Mouse (Mus musculus) limb, embryonic 15.5 days (tissue): ENCODE data around the gene Kel. TPM values are rescaled to one million over a fixed set of nuclear protein-coding genes. Genes with fewer than 3 reads are reported as not detected.

Source experiments
- ATAC-seq: fragments of 200-750 bp; cut with Nextera tagmentation; 2 replicates; pipeline ENCODE4 v1.8.0; 2017; ENCODE audit warnings: low read depth, moderate TSS enrichment; ENCODE audit not compliant: insufficient number of reproducible peaks, low FRiP score, low TSS enrichment
- H3K27ac ChIP-seq: fragments of 300-500 bp; sonication (generic); 2 replicates; pipeline ENCODE4 v1.5.1; 2015; ENCODE audit warnings: moderate library complexity, mild to moderate bottlenecking, inconsistent platforms
- H3K27me3 ChIP-seq: fragments of 300-500 bp; sonication (generic); 2 replicates; pipeline ENCODE4 v1.6.1; 2015; ENCODE audit warnings: inconsistent platforms
- H3K36me3 ChIP-seq: fragments of 300-500 bp; sonication (generic); 2 replicates; pipeline ENCODE4 v1.6.1; 2015; ENCODE audit warnings: inconsistent platforms
- H3K4me1 ChIP-seq: fragments of 300-500 bp; sonication (generic); 2 replicates; pipeline ENCODE4 v1.6.1; 2015; ENCODE audit warnings: inconsistent platforms
- H3K4me2 ChIP-seq: fragments of 300-500 bp; sonication (generic); 2 replicates; pipeline ENCODE4 v1.6.1; 2015; ENCODE audit warnings: mild to moderate bottlenecking, inconsistent platforms
- H3K4me3 ChIP-seq: fragments of 300-500 bp; sonication (generic); 2 replicates; pipeline ENCODE4 v1.5.1; 2015; ENCODE audit warnings: mild to moderate bottlenecking, inconsistent platforms
- H3K9ac ChIP-seq: fragments of 300-500 bp; sonication (generic); 2 replicates; pipeline ENCODE4 v1.6.1; 2015; ENCODE audit warnings: inconsistent platforms
- H3K9me3 ChIP-seq: fragments of 300-500 bp; sonication (generic); 2 replicates; pipeline ENCODE4 v1.6.1; 2016; ENCODE audit warnings: inconsistent platforms
- whole genome bisulfite sequencing: fragments of 180-500 bp; shearing (Covaris S2); methylation state at CpG from one replicate; pipeline ENCODE4 v1.1.7; 2015; 5-methylcytosine and 5-hydroxymethylcytosine counted together
- polyA plus RNA-seq: library from polyadenylated mRNA; unstranded; fragments of >200 nt; fragmentation: Nextera tagmentation; extraction: Ambion mirVana; gene quantifications from 2 replicates; pipeline ENCODE4 v1.2.1, GENCODE M21; 2015

Kel gene
- polyA plus RNA-seq, 1 experiment from 2014 or later: 2.2 TPM

DNA sequence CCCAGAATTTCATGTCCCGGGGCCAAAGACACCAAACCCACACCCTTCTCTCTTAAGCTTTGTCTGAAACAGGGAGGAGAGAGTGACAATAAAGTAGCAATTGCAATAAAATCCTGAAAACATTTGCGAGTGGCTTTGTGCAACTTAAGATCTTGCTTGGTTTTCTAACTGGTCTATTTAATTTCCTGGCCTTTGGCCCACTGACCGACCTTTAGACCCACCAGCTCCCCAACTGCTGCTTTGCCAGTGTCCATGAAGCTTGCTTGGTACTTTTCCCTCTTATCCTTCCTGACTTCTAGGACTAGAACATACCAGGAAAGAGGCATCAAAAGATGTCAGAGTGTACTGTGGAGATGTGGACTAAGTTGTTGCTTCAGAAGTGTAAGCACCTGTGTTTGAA is 18.5 kb downstream of the Kel start:
- Histone ChIP-seq H3K36me3 (no peaks in the 10 kb centered on the region), H3K4me3 (no peak overlapping the region), H3K9ac (no peak overlapping the region), H3K4me2 (no peak overlapping the region), H3K27ac (no peak overlapping the region), H3K27me3 (no peaks in the 10 kb centered on the region), H3K4me1 (no peaks in the 10 kb centered on the region), H3K9me3 (no peaks in the 10 kb centered on the region)
- WGBS: 75% methylated on average over 3 of the region's 3 CpGs
- no peak for ATAC-seq

DNA sequence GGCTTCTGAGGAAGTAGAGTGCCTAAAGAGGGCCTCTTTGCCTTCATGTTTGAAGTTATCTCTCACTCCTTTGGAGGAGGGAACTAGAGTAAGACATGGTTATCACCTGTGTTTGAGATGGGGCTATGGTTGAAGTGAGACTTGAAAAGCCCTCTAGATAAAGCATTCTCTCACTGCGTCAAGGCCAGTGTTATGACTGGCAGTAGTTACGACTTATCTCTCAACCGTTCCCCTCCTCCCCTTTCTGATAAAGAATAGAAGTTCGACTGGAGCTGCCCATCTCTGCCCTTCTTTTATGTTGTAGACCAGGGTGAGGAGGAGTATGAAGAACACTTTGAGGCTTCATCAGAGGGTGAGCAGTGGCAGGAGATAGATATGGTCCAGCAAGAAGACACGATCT is 19.2 kb downstream of the Kel start:
- 85% methylated on average over 5 of the region's 5 CpGs for WGBS
- no peak for ATAC-seq
- Histone ChIP-seq H3K9ac (no peak overlapping the region), H3K36me3 (no peaks in the 10 kb centered on the region), H3K4me2 (no peak overlapping the region), H3K4me3 (no peak overlapping the region), H3K27me3 (no peaks in the 10 kb centered on the region), H3K9me3 (no peaks in the 10 kb centered on the region), H3K4me1 (no peaks in the 10 kb centered on the region), H3K27ac (no peak overlapping the region)

GRCm38 (mm10) chr6:41684131-41684530 is 20.0 kb downstream of the Kel start, which contains the start of gene Llcfc1:
Gene Llcfc1 (plus strand): TSS chr6:41684431.
- Histone ChIP-seq H3K9ac (no peak within 1 kb of the TSS), H3K9me3 (no peaks in the 10 kb centered on the region), H3K36me3 (no peaks in the 10 kb centered on the region), H3K4me2 (no peak within 1 kb of the TSS), H3K4me1 (no peaks in the 10 kb centered on the region), H3K27me3 (no peaks in the 10 kb centered on the region), H3K27ac (no peak within 1 kb of the TSS), H3K4me3 (no peak within 1 kb of the TSS)
- ATAC-seq: no peak
- WGBS: 94% methylated on average over 2 of the region's 2 CpGs

- no peaks in the 10 kb centered on the region for H3K9me3 ChIP-seq
- H3K4me2 ChIP-seq: no peak overlapping the region
- 65% methylated on average over 5 of the region's 5 CpGs for WGBS
- H3K27ac ChIP-seq: no peak overlapping the region
- H3K4me3 ChIP-seq: no peak overlapping the region
- no peak for ATAC-seq
- H3K4me1 ChIP-seq: no peaks in the 10 kb centered on the region
- H3K36me3 ChIP-seq: no peaks in the 10 kb centered on the region
- no peaks in the 10 kb centered on the region for H3K27me3 ChIP-seq
- no peak overlapping the region for H3K9ac ChIP-seq
These were observed 22.5 kb downstream of the Kel start for GRCm38 (mm10) chr6:41681656-41682055.

DNA sequence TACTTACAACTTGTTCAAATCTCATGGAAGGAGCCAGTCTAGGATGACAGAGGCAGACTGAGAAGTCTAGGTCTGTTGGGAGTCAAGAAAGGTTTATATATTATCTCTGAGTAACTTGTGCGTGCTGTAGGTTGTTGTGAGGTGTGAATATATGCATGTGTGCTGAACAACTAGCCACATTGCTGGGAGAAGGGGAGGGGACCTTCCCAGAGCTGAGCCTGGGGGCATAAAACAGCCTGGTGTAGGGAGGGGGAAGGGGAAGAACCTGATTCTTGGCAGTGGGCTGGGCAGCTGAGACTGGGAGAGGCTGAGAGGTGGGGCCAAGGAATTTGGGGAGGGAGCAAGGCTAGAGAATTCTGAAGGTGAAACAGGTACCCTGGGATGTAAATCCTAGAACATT is 23.5 kb downstream of the Kel start, which contains the start of gene Trpv5:
Trpv5 (minus strand) TSS at position 101 of the 400 bp plus-strand sequence.
- Histone ChIP-seq H3K27ac (no peak within 1 kb of the TSS), H3K9me3 (no peaks in the 10 kb centered on the region), H3K4me1 (no peaks in the 10 kb centered on the region), H3K9ac (no peak within 1 kb of the TSS), H3K27me3 (no peaks in the 10 kb centered on the region), H3K4me3 (no peak within 1 kb of the TSS), H3K36me3 (no peaks in the 10 kb centered on the region), H3K4me2 (no peak within 1 kb of the TSS)
- ATAC-seq: no peak
- 40% methylated on average over 1 of the region's 1 CpGs for WGBS

- no peaks in the 10 kb centered on the region for H3K27me3 ChIP-seq
- no peak for ATAC-seq
- no peaks in the 10 kb centered on the region for H3K36me3 ChIP-seq
- WGBS: 91% methylated on average over 2 of the region's 2 CpGs
- no peak overlapping the region for H3K9ac ChIP-seq
- H3K4me1 ChIP-seq: no peaks in the 10 kb centered on the region
- H3K9me3 ChIP-seq: no peaks in the 10 kb centered on the region
- H3K4me2 ChIP-seq: no peak overlapping the region
- H3K4me3 ChIP-seq: no peak overlapping the region
- no peak overlapping the region for H3K27ac ChIP-seq
These were observed 27.6 kb downstream of the Kel start for GRCm38 (mm10) chr6:41676530-41676929.

DNA sequence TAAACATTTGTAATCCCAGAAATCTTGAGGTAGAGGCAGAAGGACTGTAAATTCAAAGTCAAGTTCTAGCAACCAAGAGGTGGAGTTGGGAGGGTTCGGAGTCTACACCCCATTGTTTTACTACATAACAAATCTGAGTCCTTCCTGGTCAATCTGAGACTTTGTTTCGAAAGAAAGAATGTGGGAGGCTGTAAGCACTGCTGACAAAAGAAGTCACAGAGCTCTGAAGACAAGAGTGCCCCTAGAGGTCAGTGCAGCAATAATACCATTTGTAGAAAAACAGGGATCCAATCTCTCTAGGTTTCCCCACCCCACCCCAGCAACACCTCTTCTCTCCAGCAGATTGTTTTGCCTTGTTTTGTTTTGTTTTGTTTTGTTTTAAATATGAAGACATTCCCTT is 41.8 kb downstream of the Kel start:
- Histone ChIP-seq H3K4me3 (no peak overlapping the region), H3K27ac (no peak overlapping the region), H3K4me2 (no peak overlapping the region), H3K36me3 (no peaks in the 10 kb centered on the region), H3K4me1 (no peaks in the 10 kb centered on the region), H3K9ac (no peak overlapping the region), H3K9me3 (no peaks in the 10 kb centered on the region), H3K27me3 (no peaks in the 10 kb centered on the region)
- WGBS: 38% methylated on average over 2 of the region's 2 CpGs
- ATAC-seq: no peak

GRCm38 (mm10) chr6:41658487-41658886 is 45.7 kb downstream of the Kel start:
- H3K4me1 ChIP-seq: no peaks in the 10 kb centered on the region
- WGBS: 75% methylated on average over 1 of the region's 1 CpGs
- no peaks in the 10 kb centered on the region for H3K36me3 ChIP-seq

DNA sequence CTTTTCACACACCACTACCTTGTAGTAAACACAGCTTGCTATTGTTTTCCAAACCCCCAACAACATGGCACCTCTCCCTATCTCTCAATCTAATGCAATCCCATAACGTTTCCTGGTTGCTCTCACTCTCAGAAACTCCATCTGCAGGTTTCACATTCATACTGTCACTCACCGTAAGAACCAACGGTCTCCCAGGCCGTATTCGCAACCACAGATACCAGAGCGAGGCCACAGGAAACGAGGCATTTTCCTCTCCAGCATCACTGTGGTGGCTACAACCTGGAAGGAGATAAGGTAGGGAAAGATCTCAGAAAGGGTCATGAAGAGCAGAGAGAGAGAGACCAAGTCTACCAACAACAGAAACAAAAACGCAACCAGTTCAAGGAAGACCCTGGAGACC is 49.5 kb downstream of the Kel start:
- ATAC-seq: no peak
- Histone ChIP-seq H3K4me3 (no peak overlapping the region), H3K4me1 (no peaks in the 10 kb centered on the region), H3K9me3 (no peaks in the 10 kb centered on the region), H3K27me3 (no peaks in the 10 kb centered on the region), H3K36me3 (no peaks in the 10 kb centered on the region), H3K9ac (no peak overlapping the region), H3K27ac (no peak overlapping the region), H3K4me2 (no peak overlapping the region)
- WGBS: 84% methylated on average over 8 of the region's 8 CpGs

More at GRCm38 (mm10) chr6:41658487-41658886, 45.7 kb downstream of the Kel start:
- no peak for ATAC-seq
- Histone ChIP-seq H3K27ac (no peak overlapping the region), H3K9ac (no peak overlapping the region), H3K9me3 (no peaks in the 10 kb centered on the region), H3K4me2 (no peak overlapping the region), H3K27me3 (no peaks in the 10 kb centered on the region), H3K4me3 (no peak overlapping the region)

- Histone ChIP-seq H3K4me1 (no peaks in the 10 kb centered on the region), H3K4me3 (no peak overlapping the region), H3K27ac (no peak overlapping the region), H3K36me3 (no peaks in the 10 kb centered on the region), H3K4me2 (no peak overlapping the region), H3K9ac (no peak overlapping the region), H3K27me3 (no peaks in the 10 kb centered on the region), H3K9me3 (no peaks in the 10 kb centered on the region)
- no peak for ATAC-seq
- WGBS: 91% methylated on average over 5 of the region's 5 CpGs
These were observed 51.0 kb downstream of the Kel start for GRCm38 (mm10) chr6:41653173-41653572.

- ATAC-seq: no peak
- Histone ChIP-seq H3K9ac (no peak overlapping the region), H3K9me3 (no peaks in the 10 kb centered on the region), H3K4me2 (no peak overlapping the region), H3K27me3 (no peaks in the 10 kb centered on the region), H3K4me3 (no peak overlapping the region), H3K27ac (no peak overlapping the region), H3K4me1 (no peaks in the 10 kb centered on the region), H3K36me3 (no peaks in the 10 kb centered on the region)
These were observed 57.5 kb downstream of the Kel start for GRCm38 (mm10) chr6:41646672-41647071.

- no peak for ATAC-seq
- Histone ChIP-seq H3K27me3 (no peaks in the 10 kb centered on the region), H3K9me3 (no peaks in the 10 kb centered on the region), H3K36me3 (no peaks in the 10 kb centered on the region), H3K9ac (no peak overlapping the region), H3K4me1 (no peaks in the 10 kb centered on the region), H3K4me3 (no peak overlapping the region), H3K4me2 (no peak overlapping the region), H3K27ac (no peak overlapping the region)
- 76% methylated on average over 3 of the region's 3 CpGs for WGBS
These were observed 57.9 kb downstream of the Kel start for GRCm38 (mm10) chr6:41646220-41646619.

DNA sequence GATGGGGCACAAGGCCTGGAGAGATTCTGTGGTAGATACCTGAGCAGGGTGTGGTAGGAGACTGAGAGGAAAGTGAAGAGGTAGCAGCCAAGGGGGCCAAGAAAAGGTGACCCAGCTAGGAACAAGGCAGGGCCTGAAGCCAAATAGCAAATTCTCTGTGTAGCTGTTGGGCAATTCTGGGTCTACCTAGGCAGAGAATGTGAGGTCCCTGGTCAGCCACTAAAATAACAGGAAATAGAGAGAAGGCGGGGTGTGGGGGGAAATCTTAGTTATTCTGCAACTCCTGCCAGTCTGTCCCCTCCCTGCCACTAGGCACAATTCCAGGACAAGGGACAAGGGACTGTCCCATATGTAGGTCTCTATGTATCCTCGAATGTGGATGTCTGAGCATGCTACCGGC is 60.9 kb downstream of the Kel start:
- Histone ChIP-seq H3K4me3 (no peak overlapping the region), H3K27me3 (no peaks in the 10 kb centered on the region), H3K36me3 (no peaks in the 10 kb centered on the region), H3K9me3 (no peaks in the 10 kb centered on the region), H3K4me1 (no peaks in the 10 kb centered on the region), H3K27ac (no peak overlapping the region), H3K4me2 (no peak overlapping the region), H3K9ac (no peak overlapping the region)
- ATAC-seq: no peak
- WGBS: 79% methylated on average over 3 of the region's 3 CpGs
